Mouse (Mus musculus) MEL (cell line): ENCODE measurements at regions not wholly inside any gene's neighbourhood (a gene's known extent, or its start where the extent isn't known, plus 50 kb on each side); places are given as distances from the start of the nearest gene placed in this dataset.

Experiments
- DNase-seq: peaks from one replicate; pipeline ENCODE4 v3.0.0; 2011; ENCODE audit warnings: low read depth, low spot score
- H3K27ac ChIP-seq: 2 replicates; pipeline ENCODE4 v1.5.1; 2012; ENCODE audit warnings: low read depth, mild to moderate bottlenecking, control low read depth, low read length, moderate library complexity; ENCODE audit not compliant: control insufficient read depth
- H3K27me3 ChIP-seq, 2 experiments: fragments of 150-350 bp in 1 of 2; sonication (generic) in 1 of 2; 2 replicates each; pipeline ENCODE4 v1.6.1; 2012; ENCODE audit warnings: low read length in 2 of 2, mild to moderate bottlenecking in 2 of 2, improper control_type of control experiment in 1 of 2, moderate library complexity in 1 of 2; ENCODE audit not compliant: insufficient read depth in 2 of 2, control insufficient read depth in 1 of 2
- H3K36me3 ChIP-seq, 2 experiments: 2 replicates each; pipeline ENCODE4 v1.6.1; 2012 to 2014; ENCODE audit warnings: low read length in 2 of 2, improper control_type of control experiment in 1 of 2, inconsistent platforms in 1 of 2, mild to moderate bottlenecking in 1 of 2; ENCODE audit not compliant: insufficient read depth in 2 of 2, control insufficient read depth in 1 of 2
- H3K4me1 ChIP-seq, 2 experiments: fragments of 150-350 bp in 1 of 2; sonication (generic) in 1 of 2; 2 replicates each; pipeline ENCODE4 v1.6.1; 2012; ENCODE audit warnings: low read length in 2 of 2, improper control_type of control experiment in 1 of 2, mild to moderate bottlenecking in 1 of 2; ENCODE audit not compliant: insufficient read depth in 2 of 2, control insufficient read depth in 1 of 2
- H3K4me3 ChIP-seq, 2 experiments: fragments of 150-350 bp in 1 of 2; sonication (generic) in 1 of 2; 2 replicates each; pipeline ENCODE4 v1.5.1; 2012; ENCODE audit warnings: low read depth in 2 of 2, low read length in 2 of 2, mild to moderate bottlenecking in 2 of 2, moderate library complexity in 2 of 2, control low read depth in 1 of 2, improper control_type of control experiment in 1 of 2; ENCODE audit not compliant: control insufficient read depth in 1 of 2, insufficient read depth in 1 of 2
- H3K79me2 ChIP-seq: 2 replicates; pipeline ENCODE4 v1.6.1; 2012; ENCODE audit warnings: mild to moderate bottlenecking, low read length, moderate library complexity; ENCODE audit not compliant: control insufficient read depth, poor library complexity, insufficient read depth
- H3K9ac ChIP-seq: 2 replicates; pipeline ENCODE4 v1.6.1; 2012; ENCODE audit warnings: low read depth, mild to moderate bottlenecking, control low read depth, low read length, moderate library complexity; ENCODE audit not compliant: control insufficient read depth, poor library complexity, severe bottlenecking
- H3K9me3 ChIP-seq: fragments of 150-350 bp; sonication (generic); replicated peaks from 2 replicates; pipeline ENCODE4 v1.6.1; 2012; ENCODE audit warnings: mild to moderate bottlenecking, low read length, improper control_type of control experiment, moderate library complexity; ENCODE audit not compliant: insufficient read depth
- BHLHE40 ChIP-seq: IDR thresholded peaks from 2 replicates; pipeline ENCODE4 v1.6.1; 2012; ENCODE audit warnings: low read depth, mild to moderate bottlenecking, inconsistent platforms, low read length, improper control_type of control experiment, borderline replicate concordance
- CHD1 ChIP-seq: IDR thresholded peaks from 2 replicates; pipeline ENCODE4 v1.6.1; 2012; ENCODE audit warnings: low read depth, mild to moderate bottlenecking, inconsistent platforms, low read length, improper control_type of control experiment
- CHD2 ChIP-seq: IDR thresholded peaks from 2 replicates; pipeline ENCODE4 v1.6.1; 2011; ENCODE audit warnings: low read length, improper control_type of control experiment
- CTCF ChIP-seq, 3 experiments: IDR thresholded peaks in 2 of 3; conservative IDR thresholded peaks in 1 of 3; 2 replicates each; pipeline ENCODE4 v1.5.1; 2011 to 2012; ENCODE audit warnings: low read length in 3 of 3, low read depth in 2 of 3, mild to moderate bottlenecking in 2 of 3, improper control_type of control experiment in 1 of 3, inconsistent platforms in 1 of 3, mixed read lengths in 1 of 3, moderate library complexity in 1 of 3; ENCODE audit not compliant: control insufficient read depth in 1 of 3, insufficient read depth in 1 of 3, poor library complexity in 1 of 3, severe bottlenecking in 1 of 3
- E2F4 ChIP-seq: IDR thresholded peaks from 2 replicates; pipeline ENCODE4 v1.6.1; 2011; ENCODE audit warnings: low read depth, low read length, improper control_type of control experiment, borderline replicate concordance
- ELF1 ChIP-seq: IDR thresholded peaks from 2 replicates; pipeline ENCODE4 v1.6.1; 2014; ENCODE audit warnings: low read depth, mild to moderate bottlenecking, inconsistent platforms, low read length, improper control_type of control experiment, moderate library complexity
- EP300 ChIP-seq, 2 experiments: IDR thresholded peaks; 2 replicates each; pipeline ENCODE4 v1.6.1; 2011; ENCODE audit warnings: improper control_type of control experiment in 2 of 2, low read length in 2 of 2, low read depth in 1 of 2, mild to moderate bottlenecking in 1 of 2
- ETS1 ChIP-seq: IDR thresholded peaks from 2 replicates; pipeline ENCODE4 v1.6.1; 2012; ENCODE audit warnings: low read depth, mild to moderate bottlenecking, inconsistent platforms, low read length, improper control_type of control experiment, moderate library complexity
- GABPA ChIP-seq: IDR thresholded peaks from 2 replicates; pipeline ENCODE4 v1.6.1; 2012; ENCODE audit warnings: low read depth, mild to moderate bottlenecking, inconsistent platforms, low read length, improper control_type of control experiment, moderate library complexity
- GATA1 ChIP-seq: IDR thresholded peaks from 2 replicates; pipeline ENCODE4 v1.6.1; 2011; ENCODE audit warnings: low read depth, low read length, improper control_type of control experiment
- KAT2A ChIP-seq: conservative IDR thresholded peaks from 2 replicates; pipeline ENCODE4 v1.6.1; 2012; ENCODE audit warnings: low read depth, low read length, improper control_type of control experiment, inconsistent platforms
- MAFK ChIP-seq: IDR thresholded peaks from 2 replicates; pipeline ENCODE4 v1.6.1; 2011; ENCODE audit warnings: low read depth, mild to moderate bottlenecking, low read length, improper control_type of control experiment, borderline replicate concordance
- MAZ ChIP-seq: IDR thresholded peaks from 2 replicates; pipeline ENCODE4 v1.6.1; 2012; ENCODE audit warnings: low read depth, mild to moderate bottlenecking, inconsistent platforms, low read length, improper control_type of control experiment
- MEF2A ChIP-seq: IDR thresholded peaks from 2 replicates; pipeline ENCODE4 v1.6.1; 2014; ENCODE audit warnings: low read depth, mild to moderate bottlenecking, inconsistent platforms, low read length, improper control_type of control experiment; ENCODE audit not compliant: poor library complexity, insufficient replicate concordance, severe bottlenecking; ENCODE audit errors: extremely low read depth
- MXI1 ChIP-seq: IDR thresholded peaks from 2 replicates; pipeline ENCODE4 v1.6.1; 2011; ENCODE audit warnings: mild to moderate bottlenecking, low read depth, low read length, improper control_type of control experiment
- MYB ChIP-seq: IDR thresholded peaks from 2 replicates; pipeline ENCODE4 v1.6.1; 2011; ENCODE audit warnings: mild to moderate bottlenecking, low read depth, low read length, improper control_type of control experiment
- MYC ChIP-seq: IDR thresholded peaks from 2 replicates; pipeline ENCODE4 v1.6.1; 2011; ENCODE audit warnings: low read depth, mild to moderate bottlenecking, low read length, improper control_type of control experiment, moderate library complexity
- NELFE ChIP-seq: IDR thresholded peaks from 2 replicates; pipeline ENCODE4 v1.6.1; 2011; ENCODE audit warnings: low read depth, low read length, improper control_type of control experiment
- NRF1 ChIP-seq: IDR thresholded peaks from 2 replicates; pipeline ENCODE4 v1.6.1; 2014; ENCODE audit warnings: low read depth, mild to moderate bottlenecking, inconsistent platforms, low read length, improper control_type of control experiment, moderate library complexity; ENCODE audit not compliant: poor library complexity, insufficient read depth, severe bottlenecking
- POLR2AphosphoS2 ChIP-seq: IDR thresholded peaks from 2 replicates; pipeline ENCODE4 v1.6.1; 2011; ENCODE audit warnings: low read length, improper control_type of control experiment
- RAD21 ChIP-seq: IDR thresholded peaks from 2 replicates; pipeline ENCODE4 v1.6.1; 2011; ENCODE audit warnings: mild to moderate bottlenecking, low read depth, low read length, improper control_type of control experiment
- RCOR1 ChIP-seq: IDR thresholded peaks from 2 replicates; pipeline ENCODE4 v1.6.1; 2012; ENCODE audit warnings: low read depth, mild to moderate bottlenecking, inconsistent platforms, low read length, improper control_type of control experiment
- TAL1 ChIP-seq: IDR thresholded peaks from 2 replicates; pipeline ENCODE4 v1.6.1; 2012; ENCODE audit warnings: mild to moderate bottlenecking, inconsistent platforms, low read length, moderate library complexity, mixed read lengths
- TCF12 ChIP-seq: IDR thresholded peaks from 2 replicates; pipeline ENCODE4 v1.6.1; 2014; ENCODE audit warnings: low read depth, mild to moderate bottlenecking, inconsistent platforms, low read length, improper control_type of control experiment, moderate library complexity
- UBTF ChIP-seq: IDR thresholded peaks from 2 replicates; pipeline ENCODE4 v1.6.1; 2012; ENCODE audit warnings: low read depth, mild to moderate bottlenecking, inconsistent platforms, low read length, improper control_type of control experiment, moderate library complexity, borderline replicate concordance; ENCODE audit not compliant: insufficient read depth
- USF1 ChIP-seq: IDR thresholded peaks from 2 replicates; pipeline ENCODE4 v1.6.1; 2014; ENCODE audit warnings: low read depth, mild to moderate bottlenecking, inconsistent platforms, low read length, improper control_type of control experiment, moderate library complexity

- TF ChIP-seq NELFE = no peak
Measured at GRCm38 (mm10) chr13:101547887-101548286, 220.1 kb downstream of the Pik3r1 start (continued).

GRCm38 (mm10) chr13:101547365-101547764 is 220.7 kb downstream of the Pik3r1 start:
- peaks cover 0 to 37% of the 10 kb centered on the region in 2 experiments; a peak in 2 of 4 replicates for H3K36me3 ChIP-seq
- H3K9me3 ChIP-seq = no peaks in the 10 kb centered on the region
- H3K4me3 ChIP-seq = peak overlapping the region; percentile 12 to 23; a peak in 3 of 4 replicates
- H3K27me3 ChIP-seq = no peaks in the 10 kb centered on the region
- H3K79me2 ChIP-seq = no peaks in the 10 kb centered on the region
- no peak for DNase-seq
- H3K27ac ChIP-seq = peak overlapping the region; percentile 95
- peaks cover 17 to 44% of the 10 kb centered on the region in 2 experiments for H3K4me1 ChIP-seq
- H3K9ac ChIP-seq = peak overlapping the region; percentile 41
- TF ChIP-seq EP300 (IDR thresholded peaks at IDR 0.05; ENCODE audit: low read depth in 1 of 2, low read length in 2 of 2) (peak in 1 of 2 experiments; percentile 50; a peak in 1 of 4 replicates), CHD2 (no peak), GABPA (no peak), TCF12 (peak; percentile 58), MAZ (no peak)

GRCm38 (mm10) chr13:101545344-101546181 is 222.5 kb downstream of the Pik3r1 start:
- peak; percentile 83 for DNase-seq
- peaks cover 0 to 30% of the 10 kb centered on the region in 2 experiments; a peak in 2 of 4 replicates for H3K36me3 ChIP-seq
- no peaks in the 10 kb centered on the region for H3K9me3 ChIP-seq
- peak overlapping the region; percentile 44; the same call in 1 of the 2 replicates for H3K9ac ChIP-seq
- H3K79me2 ChIP-seq = no peaks in the 10 kb centered on the region
- no peak overlapping the region for H3K4me3 ChIP-seq
- H3K27me3 ChIP-seq = no peaks in the 10 kb centered on the region
- H3K27ac ChIP-seq = peak overlapping the region; percentile 81
- H3K4me1 ChIP-seq = peaks cover 17 to 33% of the 10 kb centered on the region in 2 experiments
- no peak for TF ChIP-seq NELFE
- TF ChIP-seq USF1 = no peak
- TF ChIP-seq GABPA = no peak
- no peak for TF ChIP-seq BHLHE40
- no peak for TF ChIP-seq RAD21
- no peak for TF ChIP-seq MEF2A
- no peak for TF ChIP-seq CHD1
- TF ChIP-seq NRF1 = no peak
- TF ChIP-seq ETS1 = peak; percentile 62; the same call in 1 of the 2 replicates
- peak; percentile 60 to 87 for TF ChIP-seq EP300 (IDR thresholded peaks at IDR 0.05; ENCODE audit: low read depth in 1 of 2, low read length in 2 of 2)
- no peak for TF ChIP-seq MAFK
- TF ChIP-seq TAL1 = peak; percentile 80
- no peak for TF ChIP-seq CTCF (IDR thresholded peaks at IDR 0.05 in 2 of 3, conservative IDR thresholded peaks at IDR 0.05 in 1 of 3; ENCODE audit: control insufficient read depth in 1 of 3, insufficient read depth in 1 of 3, low read depth in 2 of 3, low read length in 3 of 3, poor library complexity in 1 of 3, severe bottlenecking in 1 of 3)
- no peak for TF ChIP-seq E2F4
- no peak for TF ChIP-seq POLR2AphosphoS2
- TF ChIP-seq UBTF = no peak
- peak; percentile 87 for TF ChIP-seq TCF12
- peak; percentile 66; the same call in 1 of the 2 replicates for TF ChIP-seq GATA1
- TF ChIP-seq KAT2A = no peak
- no peak for TF ChIP-seq MYC
- TF ChIP-seq RCOR1 = no peak; the same call in 1 of the 2 replicates
- no peak for TF ChIP-seq ELF1
- no peak for TF ChIP-seq MYB
- TF ChIP-seq CHD2 = no peak
- TF ChIP-seq MXI1 = no peak
